Mouse (Mus musculus) forebrain, postnatal 0 days (tissue): ENCODE measurements around the gene Zfp219. TPM values are rescaled to one million over a fixed set of nuclear protein-coding genes. Genes with fewer than 3 reads are reported as not detected.

ENCODE experiments used
- ATAC-seq: fragments of 200-750 bp; cut with Nextera tagmentation; 2 replicates; pipeline ENCODE4 v1.8.0; 2017; ENCODE audit warnings: mild to moderate bottlenecking, moderate library complexity
- DNase-seq: peaks from one replicate; pipeline ENCODE4 v3.0.0-alpha.2; 2015
- H3K27ac ChIP-seq: fragments of 300-500 bp; sonication (generic); 2 replicates; pipeline ENCODE4 v1.5.1; 2014; ENCODE audit warnings: low read depth, mild to moderate bottlenecking, antibody characterized with exemption, low read length, moderate library complexity, mixed read lengths
- H3K27me3 ChIP-seq: fragments of 300-500 bp; sonication (generic); 2 replicates; pipeline ENCODE4 v1.6.1; 2014; ENCODE audit warnings: mild to moderate bottlenecking, low read length, mixed read lengths; ENCODE audit not compliant: insufficient read depth
- H3K36me3 ChIP-seq: fragments of 300-500 bp; sonication (generic); 2 replicates; pipeline ENCODE4 v1.6.1; 2014; ENCODE audit warnings: mild to moderate bottlenecking, moderate library complexity; ENCODE audit not compliant: insufficient read depth
- H3K4me1 ChIP-seq: fragments of 300-500 bp; sonication (generic); 2 replicates; pipeline ENCODE4 v1.6.1; 2014; ENCODE audit warnings: antibody characterized with exemption; ENCODE audit not compliant: insufficient read depth
- H3K4me2 ChIP-seq: fragments of 300-500 bp; sonication (generic); 2 replicates; pipeline ENCODE4 v1.6.1; 2014; ENCODE audit warnings: low read depth, mild to moderate bottlenecking, moderate library complexity
- H3K4me3 ChIP-seq: fragments of 300-500 bp; sonication (generic); 2 replicates; pipeline ENCODE4 v1.5.1; 2014; ENCODE audit warnings: low read depth, low read length, mixed read lengths
- H3K9ac ChIP-seq: fragments of 300-500 bp; sonication (generic); 2 replicates; pipeline ENCODE4 v1.6.1; 2014; ENCODE audit warnings: mild to moderate bottlenecking
- H3K9me3 ChIP-seq: fragments of 300-500 bp; sonication (generic); 2 replicates; pipeline ENCODE4 v1.6.1; 2016; ENCODE audit warnings: low read length
- CTCF ChIP-seq: sonication (generic); IDR thresholded peaks from 2 replicates; pipeline ENCODE4 v1.5.1; 2016; ENCODE audit warnings: antibody characterized with exemption, control low read depth, low read depth
- WGBS: fragments of 180-500 bp; shearing (Covaris S2); extraction: QIAGEN DNeasy Blood & Tissue Kit; methylation state at CpG from one replicate; pipeline ENCODE4 v1.1.7; 2014; 5-methylcytosine and 5-hydroxymethylcytosine counted together
- polyA plus RNA-seq: library from polyadenylated mRNA; unstranded; fragments of >200 nt; fragmentation: Nextera tagmentation; extraction: Ambion mirVana; gene quantifications from 2 replicates; pipeline ENCODE4 v1.2.1, GENCODE M21; 2015
- total RNA-seq: library from RNA; depleted of rRNA; stranded (reverse); fragments of >200 nt; gene quantifications from 2 replicates; pipeline ENCODE4 v1.2.3, GENCODE M21; 2014; rRNA removed

Zfp219 gene
- total and polyA plus RNA-seq, 2 experiments from 2014 or later, result 19.8 to 51.4 TPM

DNA sequence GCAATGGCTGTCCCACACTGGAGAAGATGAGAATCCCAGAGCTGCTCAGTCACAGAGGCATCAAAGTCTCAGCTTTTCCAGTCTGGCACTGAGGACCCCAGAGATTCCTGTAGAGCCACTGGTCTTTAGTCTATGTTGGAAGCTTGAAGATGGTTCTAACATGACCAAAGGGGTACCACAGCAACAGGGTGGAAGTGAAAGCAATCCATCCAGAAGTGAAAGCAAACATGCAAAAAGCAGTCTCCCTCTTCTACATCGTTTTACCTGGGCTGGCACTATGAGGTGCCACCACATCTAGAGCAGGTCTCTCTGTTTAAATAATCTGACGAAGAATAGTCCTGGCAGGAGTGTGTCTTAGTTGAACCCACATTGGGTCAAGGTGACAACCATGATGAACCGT, 41.3 kb downstream of the Zfp219 start:
- H3K27ac ChIP-seq, result no peak overlapping the region
- no peak overlapping the region for H3K9ac ChIP-seq
- DNase-seq, result no peak
- 85% methylated on average over 3 of the region's 3 CpGs for WGBS
- no peaks in the 10 kb centered on the region for H3K9me3 ChIP-seq
- no peak overlapping the region for H3K4me2 ChIP-seq
- TF ChIP-seq CTCF, result no peak
- H3K4me1 ChIP-seq, result no peaks in the 10 kb centered on the region
- H3K4me3 ChIP-seq, result no peak overlapping the region
- no peak for ATAC-seq
- no peaks in the 10 kb centered on the region for H3K36me3 ChIP-seq
- no peaks in the 10 kb centered on the region for H3K27me3 ChIP-seq

- no peak for TF ChIP-seq CTCF
- Histone ChIP-seq H3K36me3 (no peaks in the 10 kb centered on the region), H3K27me3 (no peaks in the 10 kb centered on the region), H3K9ac (no peak overlapping the region), H3K4me1 (no peaks in the 10 kb centered on the region), H3K4me3 (no peak overlapping the region), H3K9me3 (no peaks in the 10 kb centered on the region), H3K4me2 (no peak overlapping the region), H3K27ac (no peak overlapping the region)
- 69% methylated on average over 3 of the region's 3 CpGs for WGBS
- DNase-seq, result no peak
- ATAC-seq, result no peak
Observed at GRCm38 (mm10) chr14:51967400-51967799, 53.1 kb downstream of the Zfp219 start.

DNA sequence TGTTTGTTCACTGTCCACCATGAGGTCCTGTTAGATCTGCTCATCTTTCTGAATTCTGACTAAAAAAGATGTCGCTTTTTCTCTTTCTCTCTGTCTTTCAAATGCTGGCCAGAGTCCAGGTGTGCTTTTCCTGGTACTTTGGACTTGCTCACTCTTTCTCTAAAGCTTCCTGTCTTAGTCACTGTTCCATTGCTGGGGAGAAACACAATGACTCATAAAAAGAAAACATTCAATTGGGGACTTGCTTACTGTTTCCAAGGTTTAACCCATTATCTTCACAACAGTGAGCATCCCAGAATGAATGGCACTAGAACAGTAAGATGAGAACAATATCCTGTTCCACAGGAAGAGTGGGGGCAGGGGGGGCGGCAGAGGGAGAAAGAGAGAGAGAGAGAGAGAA, 60.2 kb downstream of the Zfp219 start:
- no peaks in the 10 kb centered on the region for H3K27me3 ChIP-seq
- DNase-seq, result no peak
- H3K9me3 ChIP-seq, result no peaks in the 10 kb centered on the region
- H3K27ac ChIP-seq, result no peak overlapping the region
- ATAC-seq, result no peak
- H3K4me2 ChIP-seq, result no peak overlapping the region
- no peak overlapping the region for H3K9ac ChIP-seq
- H3K4me3 ChIP-seq, result no peak overlapping the region
- H3K4me1 ChIP-seq, result no peaks in the 10 kb centered on the region
- TF ChIP-seq CTCF, result no peak
- 87% methylated on average over 2 of the region's 2 CpGs for WGBS
- H3K36me3 ChIP-seq, result no peaks in the 10 kb centered on the region

Other genes starting within 250 kb of the Zfp219 start
- not detected in 2 replicates for gene Ang4, start 247.1 kb downstream of the Zfp219 start, total RNA-seq
- not detected in 2 replicates for gene Ang4, start 247.1 kb downstream of the Zfp219 start, polyA plus RNA-seq
- gene AY358078, start 220.7 kb downstream of the Zfp219 start, total RNA-seq, result not detected in 2 replicates
- not detected in 2 replicates for gene AY358078, start 220.7 kb downstream of the Zfp219 start, polyA plus RNA-seq
- gene Ear6, start 167.0 kb downstream of the Zfp219 start, total RNA-seq, result not detected in 2 replicates
- gene Ear6, start 167.0 kb downstream of the Zfp219 start, polyA plus RNA-seq, result not detected in 2 replicates
- gene Mettl17, start 135.9 kb downstream of the Zfp219 start, total RNA-seq, result 47.4 and 49.5 TPM in 2 replicates
- 47.5 and 54.5 TPM in 2 replicates for gene Mettl17, start 135.9 kb downstream of the Zfp219 start, polyA plus RNA-seq
- 2.5 and 3.1 TPM in 2 replicates for gene Slc39a2, start 127.8 kb downstream of the Zfp219 start, total RNA-seq
- gene Slc39a2, start 127.8 kb downstream of the Zfp219 start, polyA plus RNA-seq, result 0.29 and 0.39 TPM in 2 replicates
- gene Ndrg2, start 106.6 kb downstream of the Zfp219 start, total RNA-seq, result 284 and 326 TPM in 2 replicates
- gene Ndrg2, start 106.6 kb downstream of the Zfp219 start, polyA plus RNA-seq, result 210 and 297 TPM in 2 replicates
- gene Tppp2, start 102.3 kb downstream of the Zfp219 start, total RNA-seq, result not detected in 2 replicates
- gene Tppp2, start 102.3 kb downstream of the Zfp219 start, polyA plus RNA-seq, result not detected in 2 replicates
- not detected in 2 replicates for gene Rnase13, start 98.0 kb downstream of the Zfp219 start, total RNA-seq
- gene Rnase13, start 98.0 kb downstream of the Zfp219 start, polyA plus RNA-seq, result not detected in 2 replicates
- 61.6 and 84.6 TPM in 2 replicates for gene Arhgef40, start 36.0 kb downstream of the Zfp219 start, total RNA-seq
- 27.3 and 46.8 TPM in 2 replicates for gene Arhgef40, start 36.0 kb downstream of the Zfp219 start, polyA plus RNA-seq
- 0.38 TPM in 1 of 2 replicates, not detected in the other for gene Tmem253, start 5.1 kb downstream of the Zfp219 start, total RNA-seq
- gene Tmem253, start 5.1 kb downstream of the Zfp219 start, polyA plus RNA-seq, result 0.67 TPM in 1 of 2 replicates, not detected in the other
- gene Olfr221, start 21.7 kb upstream of the Zfp219 start, total RNA-seq, result not detected in 2 replicates
- gene Olfr221, start 21.7 kb upstream of the Zfp219 start, polyA plus RNA-seq, result not detected in 2 replicates
- gene Hnrnpc, start 83.3 kb upstream of the Zfp219 start, total RNA-seq, result 96.3 and 105 TPM in 2 replicates
- gene Hnrnpc, start 83.3 kb upstream of the Zfp219 start, polyA plus RNA-seq, result 323 and 368 TPM in 2 replicates
- gene Rpgrip1, start 90.0 kb upstream of the Zfp219 start, total RNA-seq, result 1.6 and 3.2 TPM in 2 replicates
- gene Rpgrip1, start 90.0 kb upstream of the Zfp219 start, polyA plus RNA-seq, result 50.1 and 50.6 TPM in 2 replicates
- gene Supt16, start 176.7 kb upstream of the Zfp219 start, total RNA-seq, result 41.9 and 56.9 TPM in 2 replicates
- gene Supt16, start 176.7 kb upstream of the Zfp219 start, polyA plus RNA-seq, result 31.0 and 39.1 TPM in 2 replicates
- gene Chd8, start 237.0 kb upstream of the Zfp219 start, total RNA-seq, result 88.3 and 93.8 TPM in 2 replicates
- gene Chd8, start 237.0 kb upstream of the Zfp219 start, polyA plus RNA-seq, result 19.2 and 26.7 TPM in 2 replicates